ENCODE assay signal across 11 mouse cellular contexts in the genomic region with DNA sequence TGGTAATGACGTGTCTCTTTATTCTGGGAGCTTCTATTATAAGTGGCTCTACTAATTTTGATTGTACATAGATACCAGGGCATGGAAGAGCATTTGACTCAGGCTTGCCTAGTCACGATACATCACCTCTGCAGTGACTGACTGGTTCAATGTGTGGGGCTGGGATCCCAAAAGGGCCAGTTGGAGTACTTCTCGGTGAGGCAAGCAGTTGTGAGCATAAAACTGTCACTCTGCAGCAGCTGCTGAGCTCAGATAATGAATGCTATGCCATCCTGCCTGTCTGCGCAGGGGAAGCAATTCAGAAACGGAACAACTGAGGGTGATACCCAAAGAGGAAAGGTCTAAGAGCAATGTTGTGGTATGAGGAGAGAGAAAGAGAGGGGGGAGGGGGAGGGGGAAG. TPM values are rescaled to one million over a fixed set of nuclear protein-coding genes. Genes with fewer than 3 reads are reported as not detected.
DNase-seq lines count a peak whose midpoint lies in the region; ATAC-seq and TF ChIP-seq lines count a peak whose summit lies in the region.
"Had no signal": no experiment of that assay in that cellular context is flagged by ENCODE, and none has a peak within 500 bp of the region (broad histone marks: within the 10 kb centered on the region; RNA-seq: fewer than 3 reads in every experiment).

No protein-coding gene starts in this region.

- H3K4me3 ChIP-seq in intestine, embryonic 15.5 days (replicated peaks): no peak overlapping the region
- H3K4me3 ChIP-seq in intestine, postnatal 0 days (ENCODE audit: low read depth, low read length): no peak overlapping the region
- H3K4me3 ChIP-seq in limb, embryonic 14.5 days (replicated peaks; ENCODE audit: low read length): no peak overlapping the region

- TF ChIP-seq CTCF in intestine, postnatal 0 days (IDR thresholded peaks at IDR 0.05; ENCODE audit: low read depth): no peak

- no peaks in the 10 kb centered on the region for H3K9me3 ChIP-seq in intestine, embryonic 15.5 days
- H3K9me3 ChIP-seq in intestine, postnatal 0 days (ENCODE audit: control insufficient read depth): no peaks in the 10 kb centered on the region
- no peaks in the 10 kb centered on the region for H3K9me3 ChIP-seq in limb, embryonic 14.5 days (ENCODE audit: control insufficient read depth, low read length)

- H3K27me3 ChIP-seq in intestine, embryonic 15.5 days (replicated peaks): no peaks in the 10 kb centered on the region
- H3K27me3 ChIP-seq in intestine, postnatal 0 days (replicated peaks; ENCODE audit: control insufficient read depth, insufficient read depth, low read length): no peaks in the 10 kb centered on the region
- no peaks in the 10 kb centered on the region for H3K27me3 ChIP-seq in limb, embryonic 14.5 days (ENCODE audit: control insufficient read depth, insufficient read depth, low read length)

- no peak overlapping the region for H3K27ac ChIP-seq in intestine, embryonic 15.5 days
- no peak overlapping the region for H3K27ac ChIP-seq in intestine, postnatal 0 days (ENCODE audit: low read depth, low read length)
- H3K27ac ChIP-seq in limb, embryonic 14.5 days (replicated peaks; ENCODE audit: low read depth, low read length): no peak overlapping the region

- WGBS in intestine, embryonic 15.5 days: 40% methylated on average over 5 of the region's 5 CpGs
- WGBS in intestine, postnatal 0 days: 34% methylated on average over 5 of the region's 5 CpGs
- 34% methylated on average over 5 of the region's 5 CpGs for WGBS in limb, embryonic 14.5 days

- TF ChIP-seq POLR2A in limb, embryonic 14.5 days (IDR thresholded peaks at IDR 0.05; ENCODE audit: borderline replicate concordance, extremely low read depth, insufficient read depth, insufficient read length): no peak

- H3K36me3 ChIP-seq in intestine, embryonic 15.5 days: no peaks in the 10 kb centered on the region
- H3K36me3 ChIP-seq in intestine, postnatal 0 days (ENCODE audit: control insufficient read depth, insufficient read depth): no peaks in the 10 kb centered on the region
- no peaks in the 10 kb centered on the region for H3K36me3 ChIP-seq in limb, embryonic 14.5 days (ENCODE audit: control insufficient read depth, insufficient read depth, low read length)

- no peak overlapping the region for H3K4me2 ChIP-seq in intestine, embryonic 15.5 days (replicated peaks)
- H3K4me2 ChIP-seq in intestine, postnatal 0 days (replicated peaks; ENCODE audit: low read depth): no peak overlapping the region
- no peak overlapping the region for H3K4me2 ChIP-seq in limb, embryonic 14.5 days (replicated peaks; ENCODE audit: low read depth, low read length, severe bottlenecking)

- peak; percentile 76 for DNase-seq in c-Kit-negative CD71-positive TER-119-positive erythroid progenitor cells, embryonic 14.5 days (ENCODE audit: low read depth, low spot score)
- DNase-seq in limb, embryonic 14.5 days (ENCODE audit: low spot score): no peak
- peak; percentile 31 for DNase-seq in skeletal muscle tissue, adult 2 months (ENCODE audit: low read depth, low spot score)
- DNase-seq in thymus, postnatal 25 days: no peak
- DNase-seq in left cerebral cortex, adult 18-20 months (ENCODE audit: low spot score in 2 of 2): no peak
- DNase-seq in urinary bladder, postnatal 4 days (ENCODE audit: low spot score in 2 of 2): no peak
- DNase-seq: cerebellum, postnatal 14 days; gastrocnemius, postnatal 25 days; retina, postnatal 1 day had no signal

- ATAC-seq in intestine, embryonic 15.5 days: peak; percentile 63; the same call in 1 of the 2 replicates
- ATAC-seq in intestine, postnatal 0 days: no peak
- peak; percentile 53; the same call in 1 of the 2 replicates for ATAC-seq in limb, embryonic 14.5 days (ENCODE audit: low FRiP score, low read depth)

- no peak overlapping the region for H3K9ac ChIP-seq in intestine, embryonic 15.5 days
- no peak overlapping the region for H3K9ac ChIP-seq in intestine, postnatal 0 days (ENCODE audit: low read depth, low read length)
- H3K9ac ChIP-seq in limb, embryonic 14.5 days (ENCODE audit: low read depth, low read length, severe bottlenecking): no peak overlapping the region

- peaks cover 5% of the 10 kb centered on the region; the same call in 1 of the 2 replicates for H3K4me1 ChIP-seq in intestine, embryonic 15.5 days (replicated peaks)
- H3K4me1 ChIP-seq in intestine, postnatal 0 days (replicated peaks; ENCODE audit: control insufficient read depth, insufficient read depth, low read length): no peaks in the 10 kb centered on the region
- H3K4me1 ChIP-seq in limb, embryonic 14.5 days (ENCODE audit: control insufficient read depth, insufficient read depth, low read length): no peaks in the 10 kb centered on the region

RNA-seq across cellular contexts. Expression of a gene that starts 49.8 kb away (rescaled TPM):
- polyA plus RNA-seq in intestine, embryonic 15.5 days (2015; fragmentation: Nextera tagmentation; extraction: Ambion mirVana): 17.0 and 17.9 TPM in 2 replicates
- polyA plus RNA-seq in intestine, postnatal 0 days (2015; fragmentation: Nextera tagmentation; extraction: Ambion mirVana): 11.6 and 12.5 TPM in 2 replicates
- polyA plus RNA-seq in limb, embryonic 14.5 days (2012; rRNA removed): 10.7 and 12.2 TPM in 2 replicates
- 23.9 and 24.0 TPM in 2 replicates for polyA plus RNA-seq in limb, embryonic 14.5 days (2014; fragmentation: Nextera tagmentation; extraction: Ambion mirVana)
- 10 to 100 TPM; 72.3 to 76.7 TPM for total RNA-seq in left cerebral cortex, adult 18-20 months (2021)

Comparison
In these comparisons a context has a peak if more than half of its experiments do, and no peak if none do; other contexts are left out.
1. DNase-seq: peak in c-Kit-negative CD71-positive TER-119-positive erythroid progenitor cells, embryonic 14.5 days (single experiment) and skeletal muscle tissue, adult 2 months (single experiment); none in limb, embryonic 14.5 days (single experiment), thymus, postnatal 25 days (single experiment), left cerebral cortex, adult 18-20 months (0 of 2) and urinary bladder, postnatal 4 days (0 of 2).